Mouse (Mus musculus): ENCODE measurements at regions not wholly inside any gene's neighbourhood (a gene's known extent, or its start where the extent isn't known, plus 50 kb on each side); places are given as distances from the start of the nearest gene placed in this dataset.

DNA sequence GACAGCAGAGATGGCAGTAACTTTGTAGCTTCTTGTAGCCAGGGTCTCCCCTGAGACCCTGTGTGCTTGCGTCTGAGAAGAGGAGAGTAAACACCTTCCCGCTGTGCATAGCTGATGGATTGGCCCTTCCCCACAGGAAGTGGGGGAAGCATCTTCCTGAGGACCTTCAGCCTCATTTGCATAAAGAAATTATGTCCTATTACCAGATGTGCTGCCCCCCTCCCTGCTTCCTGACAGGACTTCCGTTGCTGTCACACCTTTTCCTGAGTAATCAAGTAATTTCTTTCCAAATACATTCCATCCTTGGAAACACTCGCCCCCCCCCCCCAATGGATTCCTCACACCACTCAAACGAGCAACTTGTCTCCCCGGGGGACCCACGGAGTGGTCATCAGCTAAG is 77.5 kb upstream of the Med13l start:
- TF ChIP-seq ETS1 (IDR thresholded peaks at IDR 0.05; ENCODE audit: low read depth, low read length) = peak; percentile 41; the same call in 1 of the 2 replicates
- no peak for TF ChIP-seq CTCF (IDR thresholded peaks at IDR 0.05 in 2 of 3, conservative IDR thresholded peaks at IDR 0.05 in 1 of 3; ENCODE audit: control insufficient read depth in 1 of 3, insufficient read depth in 1 of 3, low read depth in 2 of 3, low read length in 3 of 3, poor library complexity in 1 of 3, severe bottlenecking in 1 of 3)
- TF ChIP-seq USF1 (IDR thresholded peaks at IDR 0.05; ENCODE audit: low read depth, low read length) = no peak
- TF ChIP-seq HCFC1 (IDR thresholded peaks at IDR 0.05; ENCODE audit: low read depth, low read length) = no peak; the same call in 1 of the 2 replicates
- TF ChIP-seq USF2 (IDR thresholded peaks at IDR 0.05; ENCODE audit: borderline replicate concordance in 1 of 2, insufficient read depth in 1 of 2, low read depth in 1 of 2, low read length in 2 of 2) = no peak
- TF ChIP-seq MAFK (IDR thresholded peaks at IDR 0.05; ENCODE audit: borderline replicate concordance, low read depth, low read length) = no peak
- 0 out of 2 replicates have a peak, but pooled peaks have one; percentile 11 for TF ChIP-seq MAZ (IDR thresholded peaks at IDR 0.05; ENCODE audit: low read depth, low read length)
- TF ChIP-seq JUND (IDR thresholded peaks at IDR 0.05; ENCODE audit: low read depth, low read length) = no peak
